Mouse (Mus musculus): Measurements from ENCODE around the gene Trnau1ap. TPM values are rescaled to one million over a fixed set of nuclear protein-coding genes. Genes with fewer than 3 reads are reported as not detected.

The Trnau1ap gene
- polyA plus RNA-seq, 1 experiment from 2014 or later, result 84.1 TPM

DNA sequence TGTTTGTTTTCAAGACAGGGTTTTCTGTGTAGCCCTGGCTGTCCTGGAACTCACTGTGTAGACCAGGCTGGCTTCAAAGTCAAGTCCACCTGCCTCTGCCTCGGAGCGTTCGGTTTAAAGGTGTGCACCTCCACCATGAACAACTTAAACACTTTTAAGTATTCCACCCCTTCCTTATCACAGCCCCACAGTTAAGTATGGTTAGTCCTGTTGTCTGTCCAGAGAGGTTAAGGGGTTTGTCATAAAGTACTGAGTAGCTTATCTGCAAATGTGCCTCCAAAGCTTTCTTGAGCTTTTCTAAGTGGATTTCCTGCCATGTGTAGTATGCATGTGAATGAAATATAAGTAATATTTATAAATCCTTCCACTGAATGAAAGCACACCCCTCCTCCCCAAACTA is 53.4 kb downstream of the Trnau1ap start:
- no peak for TF ChIP-seq CTCF (IDR thresholded peaks at IDR 0.05; ENCODE audit: low read depth)
- 89% methylated on average over 3 of the region's 3 CpGs for whole genome bisulfite sequencing
- Histone ChIP-seq H3K9ac (ENCODE audit: low read depth, low read length) (no peak overlapping the region), H3K27me3 (replicated peaks; ENCODE audit: control insufficient read depth, insufficient read depth, low read length) (no peaks in the 10 kb centered on the region), H3K4me1 (replicated peaks; ENCODE audit: control insufficient read depth, insufficient read depth, low read length) (0 out of 2 replicates have a peak, but pooled peaks cover 4% of the 10 kb centered on the region), H3K4me3 (ENCODE audit: low read depth, low read length) (no peak overlapping the region), H3K4me2 (replicated peaks; ENCODE audit: low read depth) (peak overlapping the region; percentile 84; the same call in 1 of the 2 replicates), H3K27ac (ENCODE audit: low read depth, low read length) (no peak overlapping the region), H3K36me3 (ENCODE audit: control insufficient read depth, insufficient read depth) (no peaks in the 10 kb centered on the region), H3K9me3 (ENCODE audit: control insufficient read depth) (no peaks in the 10 kb centered on the region)
- no peak for ATAC-seq

DNA sequence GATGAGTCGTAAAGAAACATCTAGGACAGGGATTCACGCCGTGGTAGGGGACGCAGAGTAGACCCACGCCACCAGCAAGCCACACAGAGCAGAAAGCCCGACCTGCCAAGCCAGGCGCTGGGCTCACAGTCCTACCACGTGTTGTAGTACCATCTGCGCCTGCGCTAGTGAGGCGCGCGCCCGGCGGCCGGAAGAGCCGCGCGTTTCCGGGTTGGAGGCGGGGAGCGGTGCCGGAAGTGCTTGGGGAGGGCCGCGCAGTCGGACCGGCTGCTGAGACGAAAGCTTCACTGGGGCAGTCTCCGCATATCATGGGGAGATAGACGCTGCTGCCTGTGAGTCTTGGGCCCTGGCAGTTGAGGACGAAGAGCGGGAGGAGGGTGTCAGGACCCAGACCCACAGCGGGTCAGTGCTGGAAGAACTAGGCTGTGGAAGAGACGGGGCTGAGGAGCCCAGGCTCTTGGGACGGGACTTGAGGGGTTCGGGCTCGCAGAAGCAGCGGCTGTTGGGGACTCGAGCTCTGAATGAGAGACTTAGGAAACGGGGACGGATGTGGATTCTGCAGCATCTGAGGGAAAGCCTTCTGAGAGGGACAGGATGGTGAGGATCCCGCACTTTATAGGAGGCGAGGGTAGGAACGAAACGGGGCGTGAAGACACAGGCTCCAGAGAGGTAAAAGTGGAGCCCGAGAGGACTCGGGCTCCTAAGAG is 55.0 kb downstream of the Trnau1ap start, which contains the start of gene Taf12:
Gene Taf12 (plus strand): TSS at position 220 of the 707 bp plus-strand sequence.
- no peak for TF ChIP-seq CTCF (IDR thresholded peaks at IDR 0.05; ENCODE audit: low read depth)
- under 1% methylated on average over 48 of the region's 48 CpGs for WGBS
- ATAC-seq, result peak; percentile 88

DNA sequence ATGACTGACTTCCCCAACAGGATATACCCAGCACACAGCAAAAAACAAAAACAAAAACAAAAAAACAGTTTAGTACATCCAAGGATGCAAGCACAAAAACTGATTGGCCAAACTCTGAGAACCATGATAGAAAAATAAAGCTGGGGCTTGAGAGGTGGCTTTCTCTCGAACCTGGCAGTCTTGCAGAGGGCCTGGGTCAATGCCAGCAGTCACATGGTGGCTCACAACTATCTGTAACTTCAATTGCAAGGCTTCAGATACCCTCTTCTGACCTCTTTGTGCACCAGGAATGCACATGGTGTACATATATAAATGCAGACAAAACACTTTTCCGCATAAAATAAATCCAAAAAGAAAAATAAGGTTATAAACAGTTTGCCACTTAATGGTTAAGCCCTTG is 56.2 kb downstream of the Trnau1ap start:
- no peak overlapping the region for H3K4me3 ChIP-seq (ENCODE audit: low read depth, low read length)

More for the DNA sequence above, 55.0 kb downstream of the Trnau1ap start, which contains the start of gene Taf12:
- Histone ChIP-seq H3K4me3 (ENCODE audit: low read depth, low read length) (peak within 1 kb of the TSS; percentile 69), H3K9me3 (ENCODE audit: control insufficient read depth) (no peaks in the 10 kb centered on the region), H3K4me1 (replicated peaks; ENCODE audit: control insufficient read depth, insufficient read depth, low read length) (0 out of 2 replicates have a peak, but pooled peaks cover 4% of the 10 kb centered on the region), H3K27me3 (replicated peaks; ENCODE audit: control insufficient read depth, insufficient read depth, low read length) (no peaks in the 10 kb centered on the region), H3K9ac (ENCODE audit: low read depth, low read length) (peak within 1 kb of the TSS; percentile 77), H3K36me3 (ENCODE audit: control insufficient read depth, insufficient read depth) (no peaks in the 10 kb centered on the region), H3K4me2 (replicated peaks; ENCODE audit: low read depth) (peak within 1 kb of the TSS; percentile 84), H3K27ac (ENCODE audit: low read depth, low read length) (peak within 1 kb of the TSS; percentile 91)

DNA sequence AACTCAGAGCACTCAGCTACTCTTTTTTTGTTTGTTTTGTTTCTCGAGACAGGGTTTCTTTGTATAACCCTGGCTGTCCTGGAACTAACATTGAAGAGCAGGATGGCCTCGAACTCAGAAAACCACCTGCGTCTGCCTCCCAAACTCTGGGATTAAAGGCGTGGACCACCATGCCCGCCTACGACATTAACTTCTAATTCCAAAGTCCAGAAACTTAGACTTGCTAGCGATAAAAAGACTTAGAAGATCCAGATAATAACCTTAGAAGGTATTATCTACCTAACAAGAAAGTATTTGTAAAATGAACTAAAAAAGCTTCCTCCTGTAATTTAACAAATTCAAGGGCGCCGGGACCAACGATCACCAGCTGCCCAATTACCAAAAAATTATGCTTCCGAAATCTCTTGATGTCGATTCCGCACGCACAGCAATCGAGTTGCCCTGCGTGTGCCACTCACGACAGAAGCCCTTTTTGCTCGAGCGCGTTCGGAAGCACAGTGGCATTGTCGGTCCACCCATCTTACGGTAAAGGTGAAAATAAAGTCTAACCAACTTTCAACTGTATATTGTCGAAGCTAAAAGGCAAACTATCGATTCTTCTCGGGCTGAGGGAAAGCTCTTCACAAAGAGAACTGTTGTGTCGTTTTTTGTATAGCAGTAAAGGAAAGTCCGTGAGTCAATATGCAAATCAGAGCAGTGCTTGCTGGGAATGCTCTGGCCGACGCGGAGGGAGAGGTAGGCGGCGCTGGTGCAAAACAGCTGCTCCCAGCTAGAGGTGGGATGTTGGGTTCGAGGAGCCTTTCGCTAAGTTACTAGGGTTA is 59.4 kb downstream of the Trnau1ap start:
- Histone ChIP-seq H3K9ac (ENCODE audit: low read depth, low read length) (peak overlapping the region; percentile 61), H3K4me1 (replicated peaks; ENCODE audit: control insufficient read depth, insufficient read depth, low read length) (no peaks in the 10 kb centered on the region), H3K4me2 (replicated peaks; ENCODE audit: low read depth) (peak overlapping the region; percentile 61), H3K27me3 (replicated peaks; ENCODE audit: control insufficient read depth, insufficient read depth, low read length) (no peaks in the 10 kb centered on the region), H3K27ac (ENCODE audit: low read depth, low read length) (peak overlapping the region; percentile 97), H3K9me3 (ENCODE audit: control insufficient read depth) (no peaks in the 10 kb centered on the region), H3K36me3 (ENCODE audit: control insufficient read depth, insufficient read depth) (no peaks in the 10 kb centered on the region), H3K4me3 (ENCODE audit: low read depth, low read length) (peak overlapping the region; percentile 30)
- under 1% methylated on average over 35 of the region's 35 CpGs for WGBS
- peak; percentile 81 for TF ChIP-seq CTCF (IDR thresholded peaks at IDR 0.05; ENCODE audit: low read depth)
- ATAC-seq, result peak; percentile 79

More for the DNA sequence above, 56.2 kb downstream of the Trnau1ap start:
- 0 out of 2 replicates have a peak, but pooled peaks cover 4% of the 10 kb centered on the region for H3K4me1 ChIP-seq (replicated peaks; ENCODE audit: control insufficient read depth, insufficient read depth, low read length)
- no peak overlapping the region for H3K27ac ChIP-seq (ENCODE audit: low read depth, low read length)
- no peaks in the 10 kb centered on the region for H3K9me3 ChIP-seq (ENCODE audit: control insufficient read depth)
- no peak for ATAC-seq
- H3K36me3 ChIP-seq (ENCODE audit: control insufficient read depth, insufficient read depth), result no peaks in the 10 kb centered on the region
- peak overlapping the region; percentile 84 for H3K4me2 ChIP-seq (replicated peaks; ENCODE audit: low read depth)
- 51% methylated on average over 2 of the region's 2 CpGs for WGBS
- no peak overlapping the region for H3K9ac ChIP-seq (ENCODE audit: low read depth, low read length)
- no peaks in the 10 kb centered on the region for H3K27me3 ChIP-seq (replicated peaks; ENCODE audit: control insufficient read depth, insufficient read depth, low read length)
- TF ChIP-seq CTCF (IDR thresholded peaks at IDR 0.05; ENCODE audit: low read depth), result no peak

DNA sequence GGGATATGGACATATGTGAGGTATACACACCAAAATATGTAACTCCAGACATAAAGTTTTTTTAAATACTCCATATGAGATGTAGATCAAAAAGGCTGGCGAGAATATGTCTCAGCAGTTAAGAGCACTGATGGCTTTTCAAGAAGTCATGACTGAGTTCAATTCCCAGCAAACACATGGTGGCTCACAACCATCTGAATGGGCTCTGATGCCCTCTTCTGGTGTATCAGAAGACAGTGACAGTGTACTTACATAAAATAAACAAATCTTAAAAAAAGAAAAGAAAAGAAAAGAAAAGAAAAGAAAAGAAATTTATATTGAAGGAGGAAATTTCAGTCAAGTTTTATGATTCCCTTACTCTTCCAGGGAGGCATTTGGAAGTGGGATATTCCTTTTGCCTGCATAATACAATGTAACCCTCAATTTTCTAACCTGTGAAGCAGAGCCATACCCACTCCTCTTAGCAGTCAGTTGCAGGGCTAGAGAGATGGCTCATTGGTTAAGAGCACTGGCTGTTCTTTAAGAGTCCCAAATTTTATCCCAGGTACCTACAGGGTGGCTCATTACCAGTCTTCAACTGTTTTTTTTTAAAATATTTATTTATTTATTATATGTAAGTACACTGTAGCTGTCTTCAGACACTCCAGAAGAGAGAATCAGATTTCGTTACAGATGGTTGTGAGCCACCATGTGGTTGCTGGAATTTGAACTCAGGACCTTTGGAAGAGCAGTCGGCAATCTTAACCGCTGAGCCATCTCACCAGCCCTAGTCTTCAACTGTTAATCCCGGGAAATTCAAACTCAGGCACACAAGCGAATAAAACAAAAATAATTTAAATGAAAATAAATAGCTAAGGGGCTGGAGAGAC is 60.2 kb downstream of the Trnau1ap start:
- peak overlapping the region; percentile 97 for H3K27ac ChIP-seq (ENCODE audit: low read depth, low read length)
- no peaks in the 10 kb centered on the region for H3K4me1 ChIP-seq (replicated peaks; ENCODE audit: control insufficient read depth, insufficient read depth, low read length)
- no peaks in the 10 kb centered on the region for H3K36me3 ChIP-seq (ENCODE audit: control insufficient read depth, insufficient read depth)
- no peaks in the 10 kb centered on the region for H3K27me3 ChIP-seq (replicated peaks; ENCODE audit: control insufficient read depth, insufficient read depth, low read length)
- peak; percentile 67 for TF ChIP-seq CTCF (IDR thresholded peaks at IDR 0.05; ENCODE audit: low read depth)
- ATAC-seq, result no peak
- 8% methylated on average over 6 of the region's 6 CpGs for WGBS
- no peaks in the 10 kb centered on the region for H3K9me3 ChIP-seq (ENCODE audit: control insufficient read depth)
- H3K9ac ChIP-seq (ENCODE audit: low read depth, low read length), result no peak overlapping the region
- H3K4me2 ChIP-seq (replicated peaks; ENCODE audit: low read depth), result peak overlapping the region; percentile 61; the same call in 1 of the 2 replicates
- no peak overlapping the region for H3K4me3 ChIP-seq (ENCODE audit: low read depth, low read length)
